ENCODE assay signal across 28 mouse cellular contexts in genomic region chr8:106714297-106714696, GRCm38 (mm10). TPM values are rescaled to one million over a fixed set of nuclear protein-coding genes. Genes with fewer than 3 reads are reported as not detected.
DNase-seq lines count a peak whose midpoint lies in the region; ATAC-seq and TF ChIP-seq lines count a peak whose summit lies in the region.
"Had no signal": no experiment of that assay in that cellular context is flagged by ENCODE, and none has a peak within 500 bp of the region (broad histone marks: within the 10 kb centered on the region; RNA-seq: fewer than 3 reads in every experiment).

No protein-coding gene starts in this region.

- WGBS in heart, embryonic 13.5 days: 32% methylated on average over 4 of the region's 4 CpGs
- WGBS in hindbrain, embryonic 14.5 days: 76% methylated on average over 4 of the region's 4 CpGs
- WGBS in hindbrain, embryonic 16.5 days: 70% methylated on average over 4 of the region's 4 CpGs
- 56% methylated on average over 4 of the region's 4 CpGs for WGBS in embryonic facial prominence, embryonic 14.5 days

- 0 out of 2 replicates have a peak, but pooled peaks cover 5% of the 10 kb centered on the region for H3K36me3 ChIP-seq in heart, embryonic 13.5 days
- H3K36me3 ChIP-seq in hindbrain, embryonic 14.5 days (replicated peaks; ENCODE audit: control insufficient read depth, insufficient read depth): no peaks in the 10 kb centered on the region
- H3K36me3 ChIP-seq in hindbrain, embryonic 16.5 days (ENCODE audit: control insufficient read depth, insufficient read depth, low read length): no peaks in the 10 kb centered on the region
- 0 out of 2 replicates have a peak, but pooled peaks cover 4% of the 10 kb centered on the region for H3K36me3 ChIP-seq in embryonic facial prominence, embryonic 14.5 days (ENCODE audit: control insufficient read depth, insufficient read depth, low read length)
- H3K36me3 ChIP-seq: embryonic facial prominence, embryonic 12.5 days; hindbrain, embryonic 15.5 days; intestine, embryonic 15.5 days; liver, embryonic 15.5 days had no signal

- H3K27me3 ChIP-seq in heart, embryonic 13.5 days (replicated peaks): no peaks in the 10 kb centered on the region
- H3K27me3 ChIP-seq in hindbrain, embryonic 14.5 days (ENCODE audit: control insufficient read depth, insufficient read depth, low read length): no peaks in the 10 kb centered on the region
- H3K27me3 ChIP-seq in hindbrain, embryonic 16.5 days (replicated peaks; ENCODE audit: control insufficient read depth, insufficient read depth, low read length): no peaks in the 10 kb centered on the region; the same call in 1 of the 2 replicates
- H3K27me3 ChIP-seq in embryonic facial prominence, embryonic 14.5 days (replicated peaks; ENCODE audit: control insufficient read depth, insufficient read depth, low read length): no peaks in the 10 kb centered on the region
- H3K27me3 ChIP-seq: embryonic facial prominence, embryonic 12.5 days; hindbrain, embryonic 15.5 days; intestine, embryonic 15.5 days; limb, embryonic 12.5 days; liver, embryonic 15.5 days had no signal

- peak overlapping the region; percentile 66 for H3K9ac ChIP-seq in heart, embryonic 13.5 days
- 0 out of 2 replicates have a peak overlapping the region, but pooled peaks have one; percentile 20 for H3K9ac ChIP-seq in hindbrain, embryonic 14.5 days
- H3K9ac ChIP-seq in hindbrain, embryonic 16.5 days (ENCODE audit: low read depth, low read length): no peak overlapping the region
- peak overlapping the region; percentile 8; the same call in 1 of the 2 replicates for H3K9ac ChIP-seq in embryonic facial prominence, embryonic 14.5 days (ENCODE audit: low read depth, low read length)
- H3K9ac ChIP-seq: embryonic facial prominence, embryonic 12.5 days; hindbrain, embryonic 15.5 days; intestine, embryonic 15.5 days; limb, embryonic 12.5 days; liver, embryonic 15.5 days; lung, embryonic 14.5 days had no signal

- no peak for ATAC-seq in heart, embryonic 13.5 days (ENCODE audit: extremely low read depth, insufficient number of reproducible peaks, low FRiP score, low TSS enrichment)
- no peak for ATAC-seq in hindbrain, embryonic 14.5 days (ENCODE audit: low FRiP score)
- no peak for ATAC-seq in hindbrain, embryonic 16.5 days
- no peak for ATAC-seq in embryonic facial prominence, embryonic 14.5 days (ENCODE audit: low read depth)
- ATAC-seq: forebrain, embryonic 16.5 days; intestine, embryonic 15.5 days; midbrain, embryonic 16.5 days had no signal

- no peak overlapping the region for H3K4me3 ChIP-seq in gastrocnemius, adult 2 months
- no peak overlapping the region for H3K4me3 ChIP-seq in heart, embryonic 13.5 days
- H3K4me3 ChIP-seq in hindbrain, embryonic 14.5 days (replicated peaks; ENCODE audit: low read length): no peak overlapping the region
- no peak overlapping the region for H3K4me3 ChIP-seq in hindbrain, embryonic 16.5 days (ENCODE audit: low read length)
- no peak overlapping the region for H3K4me3 ChIP-seq in embryonic facial prominence, embryonic 14.5 days (ENCODE audit: low read depth, low read length)
- H3K4me3 ChIP-seq: embryonic facial prominence, embryonic 12.5 days; forebrain, embryonic 10.5 days; hindbrain, embryonic 15.5 days; intestine, embryonic 15.5 days; layer of hippocampus, adult 2 months; left cerebral cortex, adult 2 months; limb, embryonic 12.5 days; liver, embryonic 15.5 days had no signal

- peak overlapping the region; percentile 12; the same call in 1 of the 2 replicates for H3K27ac ChIP-seq in gastrocnemius, adult 2 months
- H3K27ac ChIP-seq in heart, embryonic 13.5 days (replicated peaks): peak overlapping the region; percentile 83
- no peak overlapping the region for H3K27ac ChIP-seq in hindbrain, embryonic 14.5 days
- H3K27ac ChIP-seq in hindbrain, embryonic 16.5 days (ENCODE audit: low read depth, low read length): no peak overlapping the region
- H3K27ac ChIP-seq in embryonic facial prominence, embryonic 14.5 days (replicated peaks; ENCODE audit: low read depth, low read length): no peak overlapping the region
- H3K27ac ChIP-seq: embryonic facial prominence, embryonic 12.5 days; forebrain, embryonic 10.5 days; hindbrain, embryonic 15.5 days; intestine, embryonic 15.5 days; layer of hippocampus, adult 2 months; left cerebral cortex, adult 2 months; limb, embryonic 12.5 days; liver, embryonic 15.5 days had no signal

- DNase-seq in gastrocnemius, adult 2 months: no peak
- DNase-seq in gastrocnemius, postnatal 25 days: no peak
- DNase-seq in heart, postnatal 10 days: no peak
- no peak for DNase-seq in hindbrain, embryonic 14.5 days (ENCODE audit: low spot score)
- DNase-seq in embryonic facial prominence, embryonic 14.5 days (ENCODE audit: low spot score): no peak
- DNase-seq in adrenal gland, postnatal 25 days: no peak
- DNase-seq: adrenal gland, postnatal 14 days; cerebellum, adult 2 months; cerebellum, postnatal 14 days; gastrocnemius, postnatal 10 days; kidney, adult 2 months; kidney, postnatal 36 days; lung, embryonic 14.5 days; lung, postnatal 14 days; spleen, adult 18-20 months; thymus, postnatal 25 days had no signal

- intact Hi-C loops in gastrocnemius, adult 2 months (cut with DNase I): no loop called here
- intact Hi-C loops in heart, postnatal 10 days (cut with DNase I): loop anchor here (2.0 kb wide), 1 partner anchor 13 kb away; no protein-coding TSS in a partner anchor

- no peak overlapping the region for H3K4me2 ChIP-seq in heart, embryonic 13.5 days
- H3K4me2 ChIP-seq in hindbrain, embryonic 14.5 days (replicated peaks): no peak overlapping the region
- no peak overlapping the region for H3K4me2 ChIP-seq in hindbrain, embryonic 16.5 days (ENCODE audit: low read length)
- H3K4me2 ChIP-seq in embryonic facial prominence, embryonic 14.5 days (ENCODE audit: low read depth, low read length): no peak overlapping the region
- H3K4me2 ChIP-seq: embryonic facial prominence, embryonic 12.5 days; hindbrain, embryonic 15.5 days; intestine, embryonic 15.5 days; limb, embryonic 12.5 days; liver, embryonic 15.5 days; lung, embryonic 14.5 days had no signal

- no peak for TF ChIP-seq CTCF in gastrocnemius, adult 2 months (IDR thresholded peaks at IDR 0.05)

- H3K4me1 ChIP-seq in heart, embryonic 13.5 days: peaks cover 27% of the 10 kb centered on the region
- no peaks in the 10 kb centered on the region for H3K4me1 ChIP-seq in hindbrain, embryonic 14.5 days (replicated peaks; ENCODE audit: control insufficient read depth, insufficient read depth, low read length)
- H3K4me1 ChIP-seq in hindbrain, embryonic 16.5 days (ENCODE audit: control insufficient read depth, insufficient read depth, low read depth, low read length): peaks cover 3% of the 10 kb centered on the region; the same call in 1 of the 2 replicates
- peaks cover 7% of the 10 kb centered on the region; the same call in 1 of the 2 replicates for H3K4me1 ChIP-seq in embryonic facial prominence, embryonic 14.5 days (ENCODE audit: control insufficient read depth, insufficient read depth, low read length)
- H3K4me1 ChIP-seq: liver, embryonic 15.5 days had no signal

- no peaks in the 10 kb centered on the region for H3K9me3 ChIP-seq in heart, embryonic 13.5 days
- H3K9me3 ChIP-seq in hindbrain, embryonic 14.5 days (ENCODE audit: control insufficient read depth, low read length): no peaks in the 10 kb centered on the region
- no peaks in the 10 kb centered on the region for H3K9me3 ChIP-seq in hindbrain, embryonic 16.5 days (ENCODE audit: control insufficient read depth, low read length)
- no peaks in the 10 kb centered on the region for H3K9me3 ChIP-seq in embryonic facial prominence, embryonic 14.5 days (ENCODE audit: control insufficient read depth, low read length)
- H3K9me3 ChIP-seq: embryonic facial prominence, embryonic 12.5 days; forebrain, embryonic 10.5 days; hindbrain, embryonic 15.5 days; intestine, embryonic 15.5 days; limb, embryonic 12.5 days; liver, embryonic 15.5 days had no signal

RNA-seq across cellular contexts. Expression of gene Tango6, which starts 31.4 kb away (rescaled TPM):
- total RNA-seq in gastrocnemius, adult 2 months (2021): 10 to 100 TPM; 12.2 to 12.7 TPM
- 1 to 10 TPM; 8.9 to 9.9 TPM for total RNA-seq in gastrocnemius, postnatal 25 days (2021)
- 6.4 and 7.6 TPM in 2 replicates for polyA plus RNA-seq in heart, embryonic 13.5 days (2015; fragmentation: Nextera tagmentation; extraction: Ambion mirVana)
- 1 to 10 TPM; 9.3 to 9.4 TPM for total RNA-seq in heart, postnatal 10 days (2021)
- polyA plus RNA-seq in hindbrain, embryonic 14.5 days (2014; fragmentation: Nextera tagmentation; extraction: Ambion mirVana): 4.7 and 5.5 TPM in 2 replicates
- polyA plus RNA-seq in hindbrain, embryonic 16.5 days (2015; fragmentation: Nextera tagmentation; extraction: Ambion mirVana): 5.5 and 5.9 TPM in 2 replicates
- 6.1 and 7.2 TPM in 2 replicates for polyA plus RNA-seq in embryonic facial prominence, embryonic 14.5 days (2014; fragmentation: Nextera tagmentation; extraction: Ambion mirVana)
- total RNA-seq in adrenal gland, postnatal 25 days (2021): 10.8 and 13.7 TPM in 2 replicates

Comparison
In these comparisons a context has a peak if more than half of its experiments do, and no peak if none do; other contexts are left out.
1. H3K27ac ChIP-seq: peak in gastrocnemius, adult 2 months (single experiment) and heart, embryonic 13.5 days (single experiment); none in hindbrain, embryonic 14.5 days (single experiment), hindbrain, embryonic 16.5 days (single experiment) and embryonic facial prominence, embryonic 14.5 days (single experiment).